Mouse (Mus musculus): ENCODE data around the gene Selenoo.

Selenoo gene

DNA sequence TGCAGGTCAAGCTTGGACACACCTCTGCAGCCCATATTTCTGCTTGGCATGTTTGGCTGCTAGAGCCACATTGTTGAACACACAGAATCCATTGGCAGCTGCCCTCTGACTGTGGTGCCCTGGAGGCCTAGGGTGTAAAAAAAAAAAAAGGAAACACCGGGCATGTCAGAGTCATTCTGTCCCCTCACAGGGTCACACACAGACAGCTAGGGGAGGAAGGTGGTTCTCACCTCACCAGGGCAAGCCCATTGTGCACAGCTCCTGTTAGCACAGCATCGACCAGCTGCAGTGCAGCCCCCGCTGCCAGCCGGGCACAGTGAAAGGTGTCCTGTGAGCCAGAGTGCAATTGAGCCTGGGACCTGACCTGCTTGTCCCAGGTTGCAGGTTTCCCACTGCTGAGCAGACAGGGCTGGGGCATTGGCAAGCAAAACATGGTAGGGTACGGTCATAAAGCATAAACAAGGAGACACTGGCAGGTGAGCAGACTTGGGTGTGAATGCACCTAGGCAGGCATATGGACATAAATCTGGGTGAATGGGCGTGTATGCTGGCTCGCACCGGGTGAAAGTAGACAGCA, 38.6 kb downstream of the Selenoo start:
- no peak for DNase-seq (ENCODE audit: low spot score)

DNA sequence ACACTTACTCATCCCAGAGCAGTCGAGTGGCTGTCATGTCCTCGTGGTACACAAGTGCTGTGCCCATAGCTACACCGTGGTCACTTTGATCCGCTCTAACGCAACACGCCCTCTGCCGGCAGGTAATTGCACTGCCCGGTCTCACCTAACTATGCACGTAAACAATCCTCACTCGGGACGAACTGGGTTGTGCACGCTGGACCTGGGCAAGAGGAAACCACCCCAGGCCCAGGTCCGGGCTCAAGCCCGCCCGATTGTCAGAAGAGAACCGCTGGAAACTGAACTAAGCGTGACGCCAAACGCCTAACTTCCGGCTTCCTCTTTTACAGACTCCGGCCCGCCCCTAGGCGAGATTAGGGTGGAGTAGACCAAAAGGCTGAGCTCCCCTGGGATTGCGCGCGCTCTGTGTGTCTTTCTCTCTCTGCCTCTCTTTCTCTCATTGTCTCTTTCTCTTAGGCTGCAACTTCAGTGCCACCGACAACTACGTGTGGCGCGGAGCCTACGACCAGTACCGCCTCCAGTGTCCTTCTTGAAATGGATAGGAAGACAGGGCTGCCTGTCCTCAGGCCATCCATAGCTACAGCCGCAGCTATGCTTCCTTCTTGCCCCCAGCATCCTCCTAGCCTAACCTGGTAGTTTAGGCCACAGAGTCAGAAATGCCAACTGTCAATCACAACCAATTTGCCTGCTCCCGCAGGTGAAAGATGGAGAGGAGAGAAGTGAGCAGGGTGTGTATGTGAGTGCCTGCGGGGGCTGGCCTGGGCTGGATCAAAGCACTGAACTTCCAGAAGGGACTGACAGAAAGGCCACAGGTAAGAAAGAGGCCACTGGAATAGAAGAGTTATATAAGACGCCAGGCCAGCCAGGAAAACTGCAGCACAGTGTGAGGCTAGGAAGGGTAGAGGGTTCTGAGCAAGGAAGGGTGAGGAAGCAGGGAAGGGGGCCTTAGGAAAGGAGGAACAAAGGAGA, 39.8 kb downstream of the Selenoo start, which contains the start of gene Hdac10:
Hdac10 (minus strand) TSS at position 319 of the 969 bp plus-strand sequence.
- peak; percentile 80 for DNase-seq (ENCODE audit: low spot score)

GRCm38 (mm10) chr15:89130245-89130644, 41.4 kb downstream of the Selenoo start:
- DNase-seq (ENCODE audit: low spot score): no peak

DNA sequence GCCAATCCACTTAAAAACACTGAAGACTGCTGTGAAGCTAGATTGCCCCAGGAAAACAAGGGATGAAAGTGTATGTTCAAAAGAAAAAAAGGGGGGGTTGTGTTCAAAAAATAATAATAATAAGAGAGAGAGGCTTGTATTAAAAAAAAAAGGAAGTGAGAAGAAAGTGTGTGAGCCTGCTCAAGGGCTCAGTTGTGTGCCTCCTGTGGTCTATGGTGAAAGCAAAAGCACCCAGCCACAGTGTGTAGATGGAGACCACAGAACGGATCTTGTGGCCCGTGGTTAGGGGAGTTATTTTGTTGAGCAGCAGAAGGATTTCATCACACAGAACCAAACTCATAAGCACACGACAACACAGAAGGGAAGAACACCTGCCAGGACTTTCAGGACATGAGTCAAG, 42.4 kb downstream of the Selenoo start:
- DNase-seq (ENCODE audit: low spot score): peak; percentile 90

DNA sequence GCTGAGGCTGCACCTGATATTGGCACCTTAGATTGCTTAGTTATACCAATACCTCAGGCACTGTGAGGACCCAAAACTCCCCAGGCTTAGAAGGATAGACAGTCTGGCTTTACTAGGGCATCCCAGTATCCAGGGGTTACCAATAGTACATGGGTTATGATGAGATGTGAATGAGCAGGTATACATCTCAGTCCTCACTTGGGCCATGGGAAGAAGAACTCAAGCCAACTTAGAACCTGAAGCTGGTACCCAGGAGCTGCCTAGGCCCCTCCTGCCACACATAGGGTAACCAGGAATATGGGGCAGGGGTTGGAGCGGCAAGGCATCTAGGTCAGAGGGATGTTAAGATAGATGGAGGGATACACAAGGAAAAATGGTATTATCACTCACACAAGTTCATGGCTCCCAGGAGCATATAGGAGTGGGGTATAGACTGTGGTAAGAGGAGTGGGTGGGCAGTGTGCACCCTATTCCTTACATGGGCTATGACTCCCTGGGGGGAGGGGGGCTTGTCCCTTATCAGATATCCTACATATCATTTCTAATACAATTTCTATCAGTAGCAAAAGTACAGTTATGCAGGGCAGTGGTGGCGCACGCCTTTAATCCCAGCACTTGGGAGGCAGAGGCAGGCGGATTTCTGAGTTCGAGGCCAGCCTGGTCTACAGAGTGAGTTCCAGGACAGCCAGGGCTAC, 47.7 kb downstream of the Selenoo start:
- DNase-seq (ENCODE audit: low spot score): no peak

GRCm38 (mm10) chr15:89137378-89138045, 48.6 kb downstream of the Selenoo start:
- no peak for DNase-seq (ENCODE audit: low spot score)

DNA sequence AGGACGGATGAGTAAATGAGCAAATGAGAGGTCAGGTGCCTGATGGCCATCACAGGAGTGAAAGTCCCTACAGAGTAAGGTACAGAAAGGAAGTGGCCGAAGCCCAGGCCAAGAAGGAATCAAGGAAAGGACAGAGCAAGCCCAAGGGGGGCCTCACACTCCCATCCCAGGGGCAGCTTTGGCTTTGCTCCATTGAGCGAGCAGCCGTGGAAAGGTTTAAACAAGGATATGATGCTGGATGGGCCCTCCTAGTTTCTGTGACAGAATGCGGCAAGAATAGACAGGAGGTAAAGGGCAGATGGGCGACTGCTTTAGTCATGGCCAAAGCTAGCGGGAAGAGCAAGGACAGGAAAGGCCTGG, 49.1 kb downstream of the Selenoo start:
- no peak for DNase-seq (ENCODE audit: low spot score)

- DNase-seq (ENCODE audit: low spot score): no peak
Measured at GRCm38 (mm10) chr15:89138531-89138930, 49.6 kb downstream of the Selenoo start.

GRCm38 (mm10) chr15:89140048-89140658, 51.3 kb downstream of the Selenoo start:
- no peak for DNase-seq (ENCODE audit: low spot score)

DNA sequence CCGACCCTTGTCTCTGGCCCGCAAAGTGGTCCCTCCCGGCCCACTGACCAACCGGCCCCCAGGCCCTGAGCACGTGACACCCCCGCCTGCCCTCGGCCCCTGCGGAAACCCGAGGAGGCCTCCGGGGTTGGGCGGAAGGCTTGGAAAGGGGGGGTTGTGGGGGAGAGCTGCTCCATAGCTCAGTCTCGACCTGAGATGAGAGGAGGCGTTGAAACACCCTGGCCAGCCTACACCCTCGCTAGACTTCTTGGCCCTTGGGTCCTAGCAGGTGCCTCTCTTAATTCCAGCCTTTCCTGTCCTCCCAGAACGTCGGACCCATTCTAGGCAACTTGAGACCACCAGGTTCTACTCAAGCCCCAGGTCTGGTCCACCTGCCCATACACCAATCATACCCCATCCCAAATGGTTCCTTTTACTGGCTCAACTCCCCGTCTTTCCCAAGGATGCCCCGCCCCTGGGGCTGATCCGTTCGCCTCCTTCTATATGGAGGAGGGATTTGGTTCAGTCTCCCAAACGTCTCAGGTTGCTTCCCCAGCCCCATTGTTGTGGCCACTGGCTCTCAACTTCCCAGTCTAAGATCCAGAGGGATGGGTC, 51.9 kb downstream of the Selenoo start, which contains the start of gene Mapk12:
Mapk12 (minus strand) TSS at position 45 of the 594 bp plus-strand sequence.
- no peak for DNase-seq (ENCODE audit: low spot score)

DNA sequence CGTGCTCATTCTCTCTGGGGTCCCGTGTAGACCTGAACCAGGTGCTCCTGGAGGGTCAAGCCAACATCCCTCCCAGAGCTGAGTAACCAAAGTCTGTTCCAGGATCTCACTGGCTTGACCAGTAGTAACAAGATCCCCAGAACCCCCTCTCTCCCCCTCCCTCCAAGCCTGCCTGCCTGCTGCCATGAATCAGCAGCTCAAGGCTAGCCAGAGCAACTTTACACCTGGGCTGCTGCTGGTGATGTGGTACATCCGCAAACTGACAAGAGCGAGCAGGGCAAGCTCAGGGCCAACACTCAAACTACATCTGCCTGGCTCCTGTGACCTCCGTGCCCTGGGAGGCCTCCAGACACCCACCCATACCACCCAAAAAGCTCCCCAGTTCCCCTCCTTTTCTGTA, 52.6 kb downstream of the Selenoo start:
- DNase-seq (ENCODE audit: low spot score): no peak

GRCm38 (mm10) chr15:89141905-89142304, 53.0 kb downstream of the Selenoo start:
- no peak for DNase-seq (ENCODE audit: low spot score)

GRCm38 (mm10) chr15:89143134-89143533, 54.2 kb downstream of the Selenoo start:
- DNase-seq (ENCODE audit: low spot score): no peak

GRCm38 (mm10) chr15:89144965-89145364, 56.1 kb downstream of the Selenoo start:
- DNase-seq (ENCODE audit: low spot score): no peak

DNA sequence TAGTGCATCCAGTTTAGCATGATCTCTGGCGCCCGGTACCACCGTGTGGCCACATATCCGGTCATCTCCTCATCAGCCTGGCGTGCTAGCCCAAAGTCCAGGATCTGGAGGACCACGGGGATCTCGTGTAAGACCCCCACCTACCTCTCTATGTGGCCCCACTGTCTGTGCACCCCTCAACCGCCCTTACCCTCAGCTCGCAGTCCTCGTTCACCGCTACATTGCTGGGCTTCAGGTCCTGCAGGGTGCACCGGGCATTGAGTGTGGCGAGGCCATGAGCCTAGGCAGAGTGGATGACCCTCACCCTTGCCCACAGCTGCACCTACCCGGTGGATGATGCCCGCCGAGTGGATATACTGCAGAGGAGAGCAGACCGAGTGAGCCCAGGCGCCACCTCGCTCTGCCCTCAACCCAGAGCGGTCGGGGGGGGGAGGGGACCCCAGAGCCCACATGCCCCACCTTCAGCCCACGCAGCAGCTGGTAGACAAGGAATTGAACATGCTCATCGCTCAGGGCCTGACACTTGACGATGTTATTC, 57.0 kb downstream of the Selenoo start:
- DNase-seq (ENCODE audit: low spot score): no peak

DNA sequence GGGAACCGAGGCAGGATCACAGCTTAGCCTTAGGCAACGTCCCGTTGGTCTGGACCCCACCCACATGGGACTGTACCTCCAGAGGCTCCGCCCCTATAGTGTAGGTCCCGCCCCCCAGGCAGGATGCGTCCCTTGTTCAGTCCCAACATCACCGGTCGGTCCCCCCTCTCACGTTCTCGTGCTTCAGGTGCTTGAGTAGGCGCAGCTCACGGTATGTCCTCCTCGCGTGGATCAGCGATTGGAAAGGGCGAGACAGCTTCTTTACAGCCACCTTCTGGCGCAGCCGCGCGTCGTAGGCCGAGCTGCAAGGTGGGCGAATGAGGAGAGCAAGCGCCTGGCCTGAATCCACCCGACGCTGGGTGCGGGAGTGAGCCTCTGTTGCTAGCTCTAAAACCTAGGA, 57.7 kb downstream of the Selenoo start:
- DNase-seq (ENCODE audit: low spot score): peak; percentile 51

GRCm38 (mm10) chr15:89147024-89147423, 58.1 kb downstream of the Selenoo start:
- peak; percentile 77 for DNase-seq (ENCODE audit: low spot score)

DNA sequence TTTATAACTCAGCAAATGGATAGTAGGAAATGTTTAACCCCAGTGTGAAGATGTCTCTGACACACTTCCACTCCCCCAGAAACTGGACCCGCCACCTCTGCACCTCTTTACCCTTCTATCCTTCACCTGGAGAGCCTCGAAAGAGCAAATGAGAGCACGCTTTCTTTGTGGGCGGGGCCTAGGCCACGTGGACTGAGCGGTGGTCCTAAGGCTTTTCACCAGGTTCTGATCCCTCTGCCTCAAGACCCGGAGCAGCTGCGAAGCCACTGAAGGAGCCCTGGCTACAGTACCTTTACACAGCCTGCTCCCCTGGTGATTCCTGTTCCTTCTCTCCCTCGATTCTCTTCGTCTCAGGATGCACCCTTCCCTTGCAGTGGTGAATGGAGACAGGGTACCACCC, 58.6 kb downstream of the Selenoo start:
- no peak for DNase-seq (ENCODE audit: low spot score)

DNA sequence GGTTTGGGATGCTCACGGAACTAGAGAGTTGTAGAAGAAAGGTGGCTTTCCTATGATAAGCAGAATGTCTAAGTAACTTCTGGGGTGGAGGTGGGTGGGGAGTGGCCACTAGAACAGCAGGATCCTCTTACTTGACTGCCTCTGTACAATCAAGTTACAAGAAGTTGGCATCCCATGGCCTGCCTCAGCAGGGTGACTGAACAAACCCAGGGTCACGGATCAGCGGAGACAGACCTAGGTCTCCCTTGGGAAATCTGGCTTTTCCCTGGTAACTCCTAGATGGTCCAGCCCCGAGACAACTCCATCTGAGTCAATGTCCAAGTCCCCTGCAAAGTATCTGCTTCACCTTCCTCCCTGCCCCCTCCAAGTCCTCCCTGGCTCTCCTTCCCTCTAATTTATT, 59.0 kb downstream of the Selenoo start:
- no peak for DNase-seq (ENCODE audit: low spot score)

- DNase-seq (ENCODE audit: low spot score): no peak
Measured at GRCm38 (mm10) chr15:89148496-89149270, 59.8 kb downstream of the Selenoo start.

All from T-cell, adult 2 months (primary cell).